Mouse (Mus musculus) retina, embryonic 14.5 days (tissue): Measurements from ENCODE around the gene Dmgdh.

Source experiments
- DNase-seq: peaks from one replicate; pipeline ENCODE4 v3.0.0-alpha.2; 2015; ENCODE audit warnings: low spot score

Gene Dmgdh

DNA sequence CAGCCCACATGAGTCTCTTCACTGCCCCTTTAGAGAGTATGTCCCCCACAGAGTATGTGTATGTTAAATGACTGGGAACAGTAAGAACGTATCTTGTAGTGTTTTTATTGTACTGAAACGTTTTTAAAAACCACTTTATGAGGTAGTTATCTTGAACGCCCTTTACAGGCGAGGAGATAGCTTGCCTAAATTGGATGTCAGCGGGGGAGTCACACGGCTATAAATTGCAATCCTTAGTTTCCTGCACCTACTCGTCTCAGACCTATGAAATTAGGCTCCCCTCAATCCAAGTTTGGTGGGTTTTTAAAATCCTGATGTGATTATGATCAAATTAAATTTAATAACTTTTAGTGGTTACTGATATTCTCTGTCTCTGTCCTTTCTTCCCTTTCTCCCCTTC, 98.6 kb downstream of the Dmgdh start:
- DNase-seq, result no peak

DNA sequence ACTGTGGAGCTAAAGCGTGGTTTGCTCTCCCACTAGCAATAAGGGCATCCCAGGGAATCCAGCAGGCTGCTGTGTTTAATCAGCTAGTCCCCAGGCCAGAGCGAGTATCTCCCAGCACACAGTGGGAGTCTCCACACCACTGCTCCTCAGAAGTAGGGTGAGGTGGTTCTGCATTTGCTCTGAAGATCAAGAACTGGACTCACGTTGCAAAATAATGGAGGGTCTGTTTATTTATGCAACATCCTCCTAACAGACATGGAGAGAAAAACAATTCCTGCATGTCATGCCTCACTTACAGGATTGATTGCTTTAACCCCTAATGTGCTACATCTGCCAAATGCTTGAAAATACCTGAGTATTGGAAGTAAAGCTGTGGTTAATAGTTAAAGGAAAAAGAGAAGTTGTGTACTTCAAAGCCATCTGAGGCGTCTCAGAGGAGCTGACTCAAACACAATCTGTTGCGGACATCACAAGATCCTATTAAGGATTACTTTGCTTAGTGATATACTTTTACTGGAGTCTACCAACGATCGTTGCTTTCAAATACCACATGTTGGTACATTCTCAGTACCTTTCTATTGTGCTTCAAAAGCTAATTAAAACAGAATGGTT, 99.6 kb downstream of the Dmgdh start:
- DNase-seq, result no peak

GRCm38 (mm10) chr13:93782823-93783222, 108.6 kb downstream of the Dmgdh start:
- no peak for DNase-seq

GRCm38 (mm10) chr13:93785329-93785728, 111.1 kb downstream of the Dmgdh start:
- DNase-seq, result no peak

DNA sequence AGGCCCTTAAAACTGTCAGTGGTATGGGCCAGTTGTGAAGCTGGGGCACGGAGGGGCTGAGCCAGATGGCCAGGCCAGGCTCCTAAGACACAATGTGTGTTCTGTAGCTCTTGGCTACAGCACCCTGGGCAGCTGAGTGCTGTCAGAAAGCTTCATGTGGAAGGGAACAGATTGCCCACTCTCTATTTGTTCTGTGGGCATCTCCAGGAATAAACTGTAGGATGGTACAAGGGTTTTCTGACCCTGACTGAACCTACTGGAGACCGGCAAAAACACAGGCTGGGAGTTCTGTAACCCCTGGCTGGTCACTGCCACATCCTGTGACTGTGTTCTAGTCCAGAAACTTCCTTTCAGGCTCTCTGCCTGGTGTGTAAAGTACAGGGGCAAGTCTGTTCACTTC, 111.8 kb downstream of the Dmgdh start:
- DNase-seq, result no peak

DNA sequence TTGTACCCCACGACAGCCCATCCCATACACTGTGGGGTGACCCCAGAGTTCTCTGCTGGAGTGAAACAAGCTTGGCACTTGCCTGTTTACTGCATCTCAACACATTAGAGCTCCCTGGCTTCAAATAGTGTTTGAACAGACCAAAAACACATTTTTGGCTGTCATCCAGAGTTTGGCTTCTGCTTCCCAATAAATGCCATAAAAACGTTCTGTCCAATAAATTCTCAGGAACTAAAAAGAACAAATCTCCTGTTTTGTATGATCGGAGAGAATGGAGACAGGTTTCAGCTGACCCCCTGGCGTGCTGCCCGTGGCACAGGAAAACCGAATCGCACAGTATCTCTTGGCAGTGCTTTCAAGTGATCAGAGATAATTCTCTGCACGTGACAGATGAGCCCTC, 113.4 kb downstream of the Dmgdh start:
- no peak for DNase-seq

- DNase-seq, result peak; percentile 88
Measured at GRCm38 (mm10) chr13:93792945-93793642, 118.9 kb downstream of the Dmgdh start.

DNA sequence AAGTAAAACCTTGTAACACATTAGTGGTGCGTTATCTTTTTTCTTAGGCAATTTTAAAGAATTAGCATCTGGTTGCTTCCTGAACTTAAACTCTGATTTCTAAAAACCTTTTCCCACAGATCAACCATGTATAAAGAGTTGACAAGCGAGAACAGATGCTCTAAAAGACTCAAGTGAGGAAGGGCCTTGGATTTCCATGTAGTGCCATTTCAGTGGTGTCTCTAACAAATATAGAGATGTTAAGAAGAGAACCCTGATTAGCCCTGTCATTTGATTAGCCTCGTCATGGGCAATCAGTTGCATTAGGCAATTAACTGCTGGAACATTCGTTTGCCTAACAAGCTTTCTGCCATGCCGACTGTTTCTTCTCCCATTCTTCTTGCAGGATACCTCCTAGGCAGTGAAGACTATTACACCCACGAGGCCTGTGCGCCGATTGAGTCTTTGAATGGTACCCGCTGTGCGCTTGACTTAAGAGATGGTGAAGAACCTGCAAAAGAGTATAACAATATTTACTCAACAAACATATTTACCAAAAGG, 119.5 kb downstream of the Dmgdh start:
- no peak for DNase-seq

- DNase-seq, result no peak
Measured at GRCm38 (mm10) chr13:93797011-93797600, 122.9 kb downstream of the Dmgdh start.
